Mouse (Mus musculus): Measurements from ENCODE around the gene Tm6sf2. TPM values are rescaled to one million over a fixed set of nuclear protein-coding genes. Genes with fewer than 3 reads are reported as not detected.
"Not testable (repeated sequence)": the region's sequence is repeated elsewhere in the genome, so short reads cannot be mapped to it uniquely, and the experiment has no call there.

Tm6sf2 gene
- polyA plus RNA-seq, 1 experiment = 0.57 TPM

DNA sequence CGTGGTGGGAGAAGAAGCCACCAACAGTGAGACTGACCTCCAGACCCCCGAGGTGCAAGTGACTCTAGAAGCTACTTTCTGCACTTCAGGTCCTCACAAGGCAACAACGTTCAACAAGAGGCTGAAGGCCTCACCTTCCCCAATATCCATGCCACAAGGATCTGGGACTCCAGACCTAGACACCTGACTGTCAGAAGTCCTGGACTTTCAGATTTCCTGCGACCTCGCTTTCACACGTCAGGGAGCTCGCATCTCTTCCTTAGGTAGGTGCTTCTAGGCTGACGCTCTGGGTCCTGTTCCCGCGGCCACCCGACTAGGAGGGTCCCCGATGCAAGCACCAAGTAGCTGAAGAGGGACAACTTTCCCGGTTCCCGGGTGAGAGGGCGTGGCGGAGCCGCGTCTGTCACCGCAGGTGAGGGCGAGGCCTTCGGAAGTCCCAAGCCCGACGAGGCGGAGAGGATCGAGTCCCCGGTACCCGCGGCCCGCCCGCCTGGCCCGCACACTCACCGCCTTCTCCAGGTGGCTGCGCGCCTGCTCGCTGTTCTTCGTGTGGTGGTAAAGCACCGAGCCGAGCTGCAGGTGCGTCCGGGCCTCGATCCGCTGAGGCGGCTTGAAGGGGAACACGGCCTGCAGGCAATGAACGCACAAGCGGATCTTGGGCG, 30.7 kb upstream of the Tm6sf2 start:
- Histone ChIP-seq H3K79me2 (ENCODE audit: control insufficient read depth, insufficient read depth) (peaks cover 98% of the 10 kb centered on the region), H3K4me3 (ENCODE audit: insufficient read depth, poor library complexity, severe bottlenecking) (peak overlapping the region; percentile 96), H3K36me3 (ENCODE audit: control insufficient read depth, insufficient read depth) (no peaks in the 10 kb centered on the region), H3ac (ENCODE audit: control insufficient read depth, insufficient read length, low read depth) (peak overlapping the region; percentile 88), H3K79me3 (ENCODE audit: low read depth) (peaks cover 79% of the 10 kb centered on the region), H3K27me3 (ENCODE audit: control insufficient read depth, insufficient read depth, insufficient read length) (no peaks in the 10 kb centered on the region)
- TF ChIP-seq USF1 (IDR thresholded peaks at IDR 0.05; ENCODE audit: low read depth) = no peak
- no peak for TF ChIP-seq MYOD1 (IDR thresholded peaks at IDR 0.05; ENCODE audit: control insufficient read depth, insufficient read length, low read depth)
- no peak for TF ChIP-seq FOSL1 (IDR thresholded peaks at IDR 0.05; ENCODE audit: insufficient read depth, low read length, poor library complexity, severe bottlenecking)
- TF ChIP-seq CTCF (IDR thresholded peaks at IDR 0.05; ENCODE audit: control insufficient read depth, insufficient read depth, insufficient read length) = no peak
- TF ChIP-seq CEBPB (IDR thresholded peaks at IDR 0.05; ENCODE audit: low read depth) = no peak
- no peak for TF ChIP-seq MYOG (IDR thresholded peaks at IDR 0.05; ENCODE audit: control insufficient read depth, extremely low read depth, insufficient read length)
- TF ChIP-seq MAX (IDR thresholded peaks at IDR 0.05) = no peak

DNA sequence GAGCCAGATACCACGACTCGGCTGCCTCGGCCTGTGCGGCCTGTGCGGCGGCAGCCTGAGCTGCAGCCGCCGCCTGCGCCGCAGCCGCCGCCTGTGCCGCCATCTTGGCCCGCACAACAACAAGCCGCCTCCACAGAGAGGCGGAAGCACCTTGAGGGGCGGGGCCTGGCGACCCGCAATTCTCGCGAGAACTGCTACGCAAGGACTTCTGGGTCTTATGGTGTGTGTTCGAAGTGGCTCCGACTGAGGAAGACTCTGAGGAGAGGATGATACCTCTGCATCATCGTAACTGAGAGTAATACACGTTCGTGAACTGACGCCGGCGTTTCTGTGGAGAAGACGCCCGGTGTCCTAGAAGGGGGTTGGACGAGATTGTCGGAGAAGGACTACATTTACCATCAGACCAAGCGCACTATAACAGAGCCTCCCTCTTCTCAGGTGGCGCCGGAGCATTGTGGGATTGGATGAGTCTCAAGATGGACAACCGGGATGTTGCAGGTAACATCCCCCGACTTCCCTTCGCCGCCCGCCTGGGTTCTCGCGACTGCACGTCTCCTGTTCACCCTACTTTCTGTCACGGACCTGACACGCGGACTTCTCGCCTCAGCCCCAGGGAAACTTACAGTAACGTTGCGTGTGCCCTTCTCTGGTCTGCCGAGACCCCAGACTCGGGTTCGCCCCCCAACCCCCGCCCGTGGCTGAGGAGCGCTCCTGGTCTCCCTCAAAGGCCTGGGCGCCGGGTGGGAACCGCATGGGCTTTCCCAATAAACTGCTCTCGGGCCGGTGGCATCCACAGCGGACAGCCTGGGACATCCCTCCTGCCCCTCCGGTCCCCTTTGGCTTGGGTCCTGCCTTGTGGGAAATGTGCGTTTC, 29.9 kb upstream of the Tm6sf2 start, which contains the start of the genes Mau2 and Sugp1:
Gene Mau2 (minus strand): TSS at position 152 of the 873 bp plus-strand sequence.
Gene Sugp1 (plus strand): TSS at position 231 of the 873 bp plus-strand sequence.
- H3ac ChIP-seq (ENCODE audit: control insufficient read depth, insufficient read length, low read depth) = peak within 1 kb of the TSS; percentile 88
- no peaks in the 10 kb centered on the region for H3K36me3 ChIP-seq (ENCODE audit: control insufficient read depth, insufficient read depth)
- TF ChIP-seq USF1 (IDR thresholded peaks at IDR 0.05; ENCODE audit: low read depth) (no peak), MYOD1 (IDR thresholded peaks at IDR 0.05; ENCODE audit: control insufficient read depth, insufficient read length, low read depth) (no peak), CEBPB (IDR thresholded peaks at IDR 0.05; ENCODE audit: low read depth) (no peak), CTCF (IDR thresholded peaks at IDR 0.05; ENCODE audit: control insufficient read depth, insufficient read depth, insufficient read length) (no peak), MYOG (IDR thresholded peaks at IDR 0.05; ENCODE audit: control insufficient read depth, extremely low read depth, insufficient read length) (no peak), MAX (IDR thresholded peaks at IDR 0.05) (no peak)
- peak within 1 kb of the TSS; percentile 96 for H3K4me3 ChIP-seq (ENCODE audit: insufficient read depth, poor library complexity, severe bottlenecking)
- H3K79me3 ChIP-seq (ENCODE audit: low read depth) = peaks cover 75% of the 10 kb centered on the region
- peaks cover 98% of the 10 kb centered on the region for H3K79me2 ChIP-seq (ENCODE audit: control insufficient read depth, insufficient read depth)
- H3K27me3 ChIP-seq (ENCODE audit: control insufficient read depth, insufficient read depth, insufficient read length) = no peaks in the 10 kb centered on the region

DNA sequence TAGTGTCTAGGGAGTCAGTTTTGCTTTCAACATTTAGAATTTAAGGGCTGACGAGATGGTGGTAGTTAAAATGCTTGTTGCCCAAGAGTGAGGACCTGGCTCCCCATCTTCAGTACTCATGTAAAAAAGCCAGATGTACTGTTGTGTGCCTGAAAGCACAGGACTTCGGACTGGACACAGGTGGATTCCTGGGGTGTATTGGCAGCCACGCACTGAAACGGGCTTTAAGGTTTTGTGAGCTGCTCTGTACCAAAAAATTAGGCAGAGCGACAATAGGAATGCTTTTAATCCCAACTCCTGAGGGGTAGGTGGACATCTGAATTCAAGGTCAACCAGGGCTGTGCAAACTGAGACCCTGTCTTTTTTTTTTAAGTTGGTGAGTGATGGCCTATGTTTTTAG, 28.7 kb upstream of the Tm6sf2 start:
- H3K36me3 ChIP-seq (ENCODE audit: control insufficient read depth, insufficient read depth) = peaks cover 5% of the 10 kb centered on the region
- TF ChIP-seq CTCF (IDR thresholded peaks at IDR 0.05; ENCODE audit: control insufficient read depth, insufficient read depth, insufficient read length) (no peak), MYOG (IDR thresholded peaks at IDR 0.05; ENCODE audit: control insufficient read depth, extremely low read depth, insufficient read length) (no peak), MYOD1 (IDR thresholded peaks at IDR 0.05; ENCODE audit: control insufficient read depth, insufficient read length, low read depth) (no peak), MAX (IDR thresholded peaks at IDR 0.05) (no peak), FOSL1 (IDR thresholded peaks at IDR 0.05; ENCODE audit: insufficient read depth, low read length, poor library complexity, severe bottlenecking) (no peak)
- peaks cover 98% of the 10 kb centered on the region for H3K79me2 ChIP-seq (ENCODE audit: control insufficient read depth, insufficient read depth)
- H3K79me3 ChIP-seq (ENCODE audit: low read depth) = peaks cover 65% of the 10 kb centered on the region
- H3ac ChIP-seq (ENCODE audit: control insufficient read depth, insufficient read length, low read depth) = peak overlapping the region; percentile 18
- H3K4me3 ChIP-seq (ENCODE audit: insufficient read depth, poor library complexity, severe bottlenecking) = peak overlapping the region; percentile 96
- H3K27me3 ChIP-seq (ENCODE audit: control insufficient read depth, insufficient read depth, insufficient read length) = no peaks in the 10 kb centered on the region

DNA sequence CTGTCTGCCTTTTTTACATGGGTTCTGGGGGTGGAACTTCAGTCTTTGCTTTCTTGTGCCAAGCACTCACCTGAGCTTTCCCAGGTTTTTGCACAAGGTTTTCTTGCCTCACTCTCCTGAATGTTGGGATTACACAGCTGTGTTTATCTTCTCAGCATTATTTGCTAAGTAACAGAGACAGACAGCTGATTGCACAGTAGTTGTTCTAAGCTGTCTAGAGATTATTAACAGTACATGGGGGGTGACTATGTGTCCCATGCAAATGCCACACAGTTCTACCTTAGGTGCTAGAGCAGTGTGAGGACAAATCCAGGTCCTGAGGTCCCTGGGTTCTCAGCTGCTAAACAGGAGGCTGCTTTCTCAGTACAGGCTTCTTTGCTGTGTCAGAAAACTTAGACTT, 23.1 kb upstream of the Tm6sf2 start:
- no peak overlapping the region for H3ac ChIP-seq (ENCODE audit: control insufficient read depth, insufficient read length, low read depth)
- TF ChIP-seq CTCF (IDR thresholded peaks at IDR 0.05; ENCODE audit: control insufficient read depth, insufficient read depth, insufficient read length) = no peak
- no peak for TF ChIP-seq MYOD1 (IDR thresholded peaks at IDR 0.05; ENCODE audit: control insufficient read depth, insufficient read length, low read depth)
- TF ChIP-seq MAX (IDR thresholded peaks at IDR 0.05) = no peak
- peaks cover 45% of the 10 kb centered on the region for H3K79me2 ChIP-seq (ENCODE audit: control insufficient read depth, insufficient read depth)
- no peaks in the 10 kb centered on the region for H3K27me3 ChIP-seq (ENCODE audit: control insufficient read depth, insufficient read depth, insufficient read length)
- peaks cover 17% of the 10 kb centered on the region for H3K79me3 ChIP-seq (ENCODE audit: low read depth)
- H3K36me3 ChIP-seq (ENCODE audit: control insufficient read depth, insufficient read depth) = peaks cover 34% of the 10 kb centered on the region
- no peak overlapping the region for H3K4me3 ChIP-seq (ENCODE audit: insufficient read depth, poor library complexity, severe bottlenecking)

DNA sequence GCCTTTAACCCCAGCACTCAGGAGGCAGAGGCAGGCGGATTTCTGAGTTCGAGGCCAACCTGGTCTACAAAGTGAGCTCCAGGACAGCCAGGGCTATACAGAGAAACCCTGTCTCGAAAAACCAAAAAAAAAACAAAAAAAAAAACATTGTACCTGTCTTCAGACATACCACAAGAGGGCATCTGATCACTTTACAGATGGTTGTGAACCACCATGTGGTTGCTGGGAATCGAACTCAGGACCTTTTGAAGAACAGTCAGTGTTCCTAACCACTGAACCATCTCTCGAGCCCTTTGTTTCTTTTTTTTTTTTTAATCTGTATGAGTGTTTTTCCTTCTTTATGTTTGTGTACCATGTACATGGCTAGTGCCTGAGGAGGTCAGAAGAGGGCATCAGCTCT, 22.3 kb upstream of the Tm6sf2 start:
- H3K36me3 ChIP-seq (ENCODE audit: control insufficient read depth, insufficient read depth) = peaks cover 34% of the 10 kb centered on the region
- H3K27me3 ChIP-seq (ENCODE audit: control insufficient read depth, insufficient read depth, insufficient read length); H3K4me3 ChIP-seq (ENCODE audit: insufficient read depth, poor library complexity, severe bottlenecking); H3ac ChIP-seq (ENCODE audit: control insufficient read depth, insufficient read length, low read depth): not testable (repeated sequence)
- peaks cover 37% of the 10 kb centered on the region for H3K79me2 ChIP-seq (ENCODE audit: control insufficient read depth, insufficient read depth)
- peaks cover 14% of the 10 kb centered on the region for H3K79me3 ChIP-seq (ENCODE audit: low read depth)

DNA sequence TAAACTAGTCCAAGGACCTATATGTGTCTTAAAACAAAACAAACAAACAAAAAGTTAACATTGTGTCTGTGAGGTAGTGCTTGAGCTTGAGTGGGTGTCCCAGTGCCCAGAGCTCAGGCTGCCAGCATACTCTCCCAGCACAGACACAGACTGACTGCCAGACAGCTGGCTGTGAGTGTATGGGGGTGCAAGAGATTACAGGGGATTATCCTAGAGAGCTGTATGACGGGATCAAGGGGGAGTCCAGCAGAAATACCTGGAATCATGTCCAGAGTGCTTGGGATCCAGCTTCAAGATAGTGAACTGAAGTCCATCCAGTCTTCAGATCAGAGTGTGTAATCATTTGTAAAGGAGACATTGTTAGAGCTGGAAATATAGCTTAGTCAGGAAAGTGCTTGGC, 15.0 kb upstream of the Tm6sf2 start:
- Histone ChIP-seq H3ac (ENCODE audit: control insufficient read depth, insufficient read length, low read depth) (no peak overlapping the region), H3K79me3 (ENCODE audit: low read depth) (no peaks in the 10 kb centered on the region), H3K27me3 (ENCODE audit: control insufficient read depth, insufficient read depth, insufficient read length) (no peaks in the 10 kb centered on the region), H3K79me2 (ENCODE audit: control insufficient read depth, insufficient read depth) (no peaks in the 10 kb centered on the region), H3K4me3 (ENCODE audit: insufficient read depth, poor library complexity, severe bottlenecking) (no peak overlapping the region), H3K36me3 (ENCODE audit: control insufficient read depth, insufficient read depth) (peaks cover 53% of the 10 kb centered on the region)
- TF ChIP-seq MAX (IDR thresholded peaks at IDR 0.05) (no peak), MYOG (IDR thresholded peaks at IDR 0.05; ENCODE audit: control insufficient read depth, extremely low read depth, insufficient read length) (no peak), FOSL1 (IDR thresholded peaks at IDR 0.05; ENCODE audit: insufficient read depth, low read length, poor library complexity, severe bottlenecking) (no peak), USF1 (IDR thresholded peaks at IDR 0.05; ENCODE audit: low read depth) (no peak), MYOD1 (IDR thresholded peaks at IDR 0.05; ENCODE audit: control insufficient read depth, insufficient read length, low read depth) (no peak), CEBPB (IDR thresholded peaks at IDR 0.05; ENCODE audit: low read depth) (no peak), CTCF (IDR thresholded peaks at IDR 0.05; ENCODE audit: control insufficient read depth, insufficient read depth, insufficient read length) (no peak)

Measured in C2C12 (cell line).